Mouse (Mus musculus) kidney, embryonic 16.5 days (tissue): ENCODE measurements around the gene Herc3. TPM values are rescaled to one million over a fixed set of nuclear protein-coding genes. Genes with fewer than 3 reads are reported as not detected.

Experiments
- ATAC-seq: fragments of 200-750 bp; cut with Nextera tagmentation; 2 replicates; pipeline ENCODE4 v1.8.0; 2017; ENCODE audit warnings: moderate TSS enrichment; ENCODE audit not compliant: low FRiP score, low TSS enrichment
- H3K27ac ChIP-seq: fragments of 300-500 bp; sonication (generic); 2 replicates; pipeline ENCODE4 v1.5.1; 2014; ENCODE audit warnings: low read length
- H3K27me3 ChIP-seq: fragments of 300-500 bp; sonication (generic); 2 replicates; pipeline ENCODE4 v1.6.1; 2014; ENCODE audit warnings: low read length, control low read depth, mixed read lengths; ENCODE audit not compliant: insufficient read depth
- H3K36me3 ChIP-seq: fragments of 300-500 bp; sonication (generic); 2 replicates; pipeline ENCODE4 v1.6.1; 2014; ENCODE audit warnings: low read length, control low read depth, mixed read lengths; ENCODE audit not compliant: insufficient read depth
- H3K4me1 ChIP-seq: fragments of 300-500 bp; sonication (generic); 2 replicates; pipeline ENCODE4 v1.6.1; 2014; ENCODE audit warnings: low read length, control low read depth, mixed read lengths; ENCODE audit not compliant: insufficient read depth
- H3K4me2 ChIP-seq: fragments of 300-500 bp; sonication (generic); replicated peaks from 2 replicates; pipeline ENCODE4 v1.6.1; 2014; ENCODE audit warnings: low read depth, low read length
- H3K4me3 ChIP-seq: fragments of 300-500 bp; sonication (generic); 2 replicates; pipeline ENCODE4 v1.5.1; 2014; ENCODE audit warnings: mild to moderate bottlenecking, low read length
- H3K9ac ChIP-seq: fragments of 300-500 bp; sonication (generic); replicated peaks from 2 replicates; pipeline ENCODE4 v1.6.1; 2014; ENCODE audit warnings: low read length
- H3K9me3 ChIP-seq: fragments of 300-500 bp; sonication (generic); 2 replicates; pipeline ENCODE4 v1.6.1; 2016; ENCODE audit warnings: low read length, control low read depth
- WGBS: fragments of 180-500 bp; shearing (Covaris S2); extraction: QIAGEN DNeasy Blood & Tissue Kit; methylation state at CpG from one replicate; pipeline ENCODE4 v1.1.7; 2014; 5-methylcytosine and 5-hydroxymethylcytosine counted together
- polyA plus RNA-seq: library from polyadenylated mRNA; unstranded; fragments of >200 nt; fragmentation: Nextera tagmentation; extraction: Ambion mirVana; gene quantifications from 2 replicates; pipeline ENCODE4 v1.2.1, GENCODE M21; 2015

Herc3 gene
- polyA plus RNA-seq, 1 experiment from 2014 or later = 7.2 TPM

- no peaks in the 10 kb centered on the region for H3K27me3 ChIP-seq
- H3K27ac ChIP-seq = no peak overlapping the region
- ATAC-seq = no peak; the same call in 1 of the 2 replicates
- no peak overlapping the region for H3K9ac ChIP-seq
- peaks cover 13% of the 10 kb centered on the region for H3K4me1 ChIP-seq
- H3K4me3 ChIP-seq = no peak overlapping the region
- WGBS = 67% methylated on average over 1 of the region's 1 CpGs
- H3K36me3 ChIP-seq = no peaks in the 10 kb centered on the region
- H3K9me3 ChIP-seq = no peaks in the 10 kb centered on the region
- H3K4me2 ChIP-seq = no peak overlapping the region
Measured at GRCm38 (mm10) chr6:58950410-58950809, 119.1 kb downstream of the Herc3 start.

DNA sequence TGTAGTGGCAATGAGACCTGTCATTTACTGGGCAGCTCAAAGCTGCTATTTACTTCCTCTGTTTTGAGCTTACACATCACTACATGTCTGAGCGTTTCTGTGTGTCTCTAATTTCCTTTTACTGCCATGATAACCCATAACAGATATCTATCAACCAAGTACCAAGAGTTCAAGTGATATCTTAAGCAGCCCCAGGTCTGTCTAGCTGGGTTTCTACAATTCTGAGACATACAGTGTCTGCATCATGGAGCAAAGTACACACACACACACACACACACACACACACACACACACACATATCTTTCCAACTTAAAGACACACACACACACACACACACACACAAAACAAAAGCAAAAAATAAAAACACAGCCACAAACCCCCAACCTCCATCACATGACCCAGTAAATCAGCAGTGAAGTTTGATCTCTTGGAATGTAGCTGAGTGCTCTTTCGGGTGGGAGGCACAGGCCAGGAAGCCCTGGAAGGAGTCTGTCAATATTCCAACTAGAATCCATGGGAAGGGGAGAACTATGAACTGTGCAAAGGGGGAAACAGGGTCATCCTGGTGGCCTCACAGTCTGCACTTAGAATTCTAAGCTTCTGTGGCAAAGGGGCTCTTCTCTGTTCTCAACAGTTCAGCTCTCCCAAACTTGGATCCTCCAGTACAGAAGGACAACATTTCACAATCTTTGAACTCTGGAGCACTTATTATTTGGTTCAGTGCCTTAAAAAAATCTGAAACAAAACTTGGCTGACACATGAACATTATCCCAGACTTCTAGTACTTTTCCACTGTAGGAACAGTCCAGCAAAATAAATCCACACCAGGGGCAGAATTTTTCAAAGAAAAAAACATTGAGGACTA, 120.1 kb downstream of the Herc3 start:
- H3K4me3 ChIP-seq = no peak overlapping the region
- H3K27ac ChIP-seq = peak overlapping the region; percentile 72
- no peaks in the 10 kb centered on the region for H3K36me3 ChIP-seq
- H3K9me3 ChIP-seq = no peaks in the 10 kb centered on the region
- no peak overlapping the region for H3K9ac ChIP-seq
- WGBS = 30% methylated on average over 2 of the region's 2 CpGs
- peak; percentile 91 for ATAC-seq
- no peaks in the 10 kb centered on the region for H3K27me3 ChIP-seq
- no peak overlapping the region for H3K4me2 ChIP-seq
- peaks cover 13% of the 10 kb centered on the region for H3K4me1 ChIP-seq

DNA sequence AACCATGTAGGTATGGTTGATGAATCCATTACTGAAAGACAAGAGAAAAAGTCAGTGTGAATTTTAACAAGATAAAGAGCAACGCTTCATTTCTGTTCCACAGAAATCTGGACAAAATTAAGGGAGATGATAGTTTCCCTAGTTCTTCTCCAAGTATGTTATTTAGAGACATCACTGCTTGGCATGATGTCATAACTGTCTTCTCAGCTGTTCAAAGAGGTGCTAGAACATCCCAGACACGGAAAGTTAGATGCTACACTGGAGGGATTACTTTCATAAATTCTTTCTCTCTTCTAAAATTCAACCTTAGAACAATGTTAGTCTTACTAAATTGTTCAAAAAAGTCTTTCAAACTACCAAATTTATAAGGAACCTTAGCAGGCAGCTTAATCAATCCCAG, 129.3 kb downstream of the Herc3 start:
- 86% methylated on average over 2 of the region's 2 CpGs for WGBS
- Histone ChIP-seq H3K4me1 (no peaks in the 10 kb centered on the region), H3K4me2 (no peak overlapping the region), H3K9me3 (no peaks in the 10 kb centered on the region), H3K27ac (no peak overlapping the region), H3K27me3 (no peaks in the 10 kb centered on the region), H3K9ac (no peak overlapping the region), H3K4me3 (no peak overlapping the region), H3K36me3 (no peaks in the 10 kb centered on the region)
- no peak for ATAC-seq

GRCm38 (mm10) chr6:58962691-58963090, 131.4 kb downstream of the Herc3 start:
- no peak overlapping the region for H3K27ac ChIP-seq
- no peak for ATAC-seq
- no peak overlapping the region for H3K4me3 ChIP-seq
- H3K9me3 ChIP-seq = no peaks in the 10 kb centered on the region
- no peak overlapping the region for H3K4me2 ChIP-seq
- H3K36me3 ChIP-seq = no peaks in the 10 kb centered on the region
- H3K4me1 ChIP-seq = no peaks in the 10 kb centered on the region
- H3K27me3 ChIP-seq = no peaks in the 10 kb centered on the region
- WGBS = 86% methylated on average over 5 of the region's 5 CpGs
- H3K9ac ChIP-seq = no peak overlapping the region

GRCm38 (mm10) chr6:58964091-58964490, 132.8 kb downstream of the Herc3 start:
- no peak for ATAC-seq
- no peaks in the 10 kb centered on the region for H3K4me1 ChIP-seq
- H3K4me2 ChIP-seq = no peak overlapping the region
- no peaks in the 10 kb centered on the region for H3K27me3 ChIP-seq
- H3K27ac ChIP-seq = no peak overlapping the region
- no peak overlapping the region for H3K4me3 ChIP-seq
- H3K9ac ChIP-seq = no peak overlapping the region
- H3K9me3 ChIP-seq = no peaks in the 10 kb centered on the region
- no peaks in the 10 kb centered on the region for H3K36me3 ChIP-seq
- WGBS = 95% methylated on average over 2 of the region's 2 CpGs

GRCm38 (mm10) chr6:58964565-58964964, 133.3 kb downstream of the Herc3 start:
- H3K27ac ChIP-seq = no peak overlapping the region
- H3K36me3 ChIP-seq = no peaks in the 10 kb centered on the region
- no peak overlapping the region for H3K9ac ChIP-seq
- no peaks in the 10 kb centered on the region for H3K9me3 ChIP-seq
- H3K4me3 ChIP-seq = no peak overlapping the region
- H3K4me2 ChIP-seq = no peak overlapping the region
- H3K4me1 ChIP-seq = no peaks in the 10 kb centered on the region
- ATAC-seq = no peak
- H3K27me3 ChIP-seq = no peaks in the 10 kb centered on the region

DNA sequence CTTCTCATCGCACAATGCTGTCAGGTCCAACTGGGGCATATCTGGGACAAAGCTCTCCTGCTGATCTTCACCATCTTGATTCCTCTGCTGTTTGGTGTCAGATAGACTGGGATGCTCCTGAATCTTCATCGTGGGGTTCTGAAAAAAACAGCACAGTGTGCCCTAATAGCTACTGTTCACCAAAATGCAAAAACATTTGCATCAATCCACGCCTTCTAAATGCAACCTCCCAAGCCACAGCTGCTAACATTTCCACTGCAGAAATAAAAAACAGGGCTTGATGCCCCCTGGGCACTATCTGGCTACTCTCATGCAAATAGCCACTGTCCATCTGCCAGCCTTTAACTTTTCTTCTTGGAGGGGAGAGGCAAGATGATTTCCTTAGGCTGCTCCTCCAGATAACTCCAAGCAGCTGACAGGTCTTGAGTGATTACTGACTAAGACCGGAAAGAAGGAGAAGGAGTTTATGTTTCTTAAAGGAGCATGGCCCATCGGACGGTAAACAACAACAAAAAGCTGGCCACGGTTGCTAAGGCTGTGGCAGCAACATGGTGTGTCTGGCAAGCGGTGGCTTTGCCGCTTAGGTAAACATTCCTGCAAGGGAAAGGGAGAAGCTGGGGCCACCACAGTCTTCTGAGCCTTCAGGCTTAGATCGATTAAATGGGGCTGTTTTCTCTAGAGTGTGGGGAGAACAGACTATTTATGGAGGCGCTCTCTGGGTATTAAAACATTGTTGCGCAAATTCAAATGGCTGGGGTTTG, 134.0 kb downstream of the Herc3 start:
- WGBS = 31% methylated on average over 12 of the region's 12 CpGs
- 0 out of 2 replicates have a peak, but pooled peaks have one; percentile 39 for ATAC-seq
- Histone ChIP-seq H3K4me2 (peak overlapping the region; percentile 19), H3K4me1 (no peaks in the 10 kb centered on the region), H3K9me3 (no peaks in the 10 kb centered on the region), H3K27me3 (no peaks in the 10 kb centered on the region), H3K36me3 (no peaks in the 10 kb centered on the region), H3K4me3 (no peak overlapping the region), H3K27ac (no peak overlapping the region), H3K9ac (no peak overlapping the region)

- ATAC-seq = no peak
- H3K9ac ChIP-seq = no peak overlapping the region
- no peaks in the 10 kb centered on the region for H3K4me1 ChIP-seq
- 35% methylated on average over 3 of the region's 3 CpGs for WGBS
- H3K4me2 ChIP-seq = no peak overlapping the region
- no peaks in the 10 kb centered on the region for H3K27me3 ChIP-seq
- no peaks in the 10 kb centered on the region for H3K36me3 ChIP-seq
- no peak overlapping the region for H3K27ac ChIP-seq
- no peak overlapping the region for H3K4me3 ChIP-seq
- no peaks in the 10 kb centered on the region for H3K9me3 ChIP-seq
Measured at GRCm38 (mm10) chr6:58968272-58968671, 137.0 kb downstream of the Herc3 start.
